Mouse (Mus musculus) G1E (cell line): ENCODE measurements around the gene Ran. TPM values are rescaled to one million over a fixed set of nuclear protein-coding genes. Genes with fewer than 3 reads are reported as not detected.

ENCODE experiments used
- ATAC-seq: 2 replicates; pipeline ENCODE4 v1.8.0; 2016; ENCODE audit warnings: mild to moderate bottlenecking; ENCODE audit not compliant: insufficient number of reproducible peaks, poor library complexity, low FRiP score, severe bottlenecking; ENCODE audit errors: extremely low read depth
- DNase-seq: peaks from one replicate; pipeline ENCODE4 v3.0.0; 2012; ENCODE audit warnings: low spot score
- H3K27me3 ChIP-seq: 2 replicates; pipeline ENCODE4 v1.6.1; 2012; ENCODE audit warnings: mild to moderate bottlenecking, low read length, inconsistent platforms; ENCODE audit not compliant: insufficient read depth
- H3K36me3 ChIP-seq: replicated peaks from 2 replicates; pipeline ENCODE3; 2012; ENCODE audit warnings: mild to moderate bottlenecking, inconsistent platforms
- H3K4me1 ChIP-seq: 2 replicates; pipeline ENCODE4 v1.6.1; 2012; ENCODE audit warnings: low read depth, low read length, inconsistent platforms, mixed read lengths; ENCODE audit not compliant: insufficient read depth
- H3K4me3 ChIP-seq: 2 replicates; pipeline ENCODE4 v1.5.1; 2012; ENCODE audit warnings: low read depth, mild to moderate bottlenecking, inconsistent platforms, low read length, moderate library complexity, mixed read lengths
- H3K9me3 ChIP-seq: replicated peaks from 2 replicates; pipeline ENCODE4 v1.6.1; 2012; ENCODE audit warnings: inconsistent platforms
- CTCF ChIP-seq: IDR thresholded peaks from 2 replicates; pipeline ENCODE4 v1.5.1; 2012; ENCODE audit warnings: low read depth, low read length, inconsistent platforms, mixed read lengths
- GATA1 ChIP-seq: IDR thresholded peaks from 2 replicates; pipeline ENCODE4 v1.6.1; 2012; ENCODE audit warnings: borderline replicate concordance, low read length, inconsistent platforms, mixed read lengths
- GATA2 ChIP-seq: IDR thresholded peaks from 2 replicates; pipeline ENCODE4 v1.6.1; 2012; ENCODE audit warnings: low read depth, low read length, inconsistent platforms, borderline replicate concordance
- POLR2AphosphoS5 ChIP-seq: IDR thresholded peaks from 2 replicates; pipeline ENCODE4 v1.6.1; 2012; ENCODE audit warnings: low read depth, low read length, inconsistent platforms; ENCODE audit not compliant: insufficient replicate concordance
- TAL1 ChIP-seq: conservative IDR thresholded peaks from 2 replicates; pipeline ENCODE4 v1.6.1; 2012; ENCODE audit warnings: low read depth, low read length, inconsistent platforms, mixed read lengths
- polyA plus RNA-seq: library from polyadenylated mRNA; stranded (reverse); fragments of >175 nt; gene quantifications from 2 replicates; pipeline ENCODE4 v1.2.3, GENCODE M21; 2012
- total RNA-seq, 2 experiments: library from RNA; stranded (forward) in 1 of 2; stranded (reverse) in 1 of 2; fragments of 200-1000 nt in 1 of 2; fragments of >200 nt in 1 of 2; fragmentation: Nextera tagmentation in 1 of 2; gene quantifications; 2 replicates each; pipeline ENCODE4 v1.2.3; 2014 to 2017

Gene Ran
- total and polyA plus RNA-seq, 3 experiments = 161 to 5,187 (median 481) TPM

GRCm38 (mm10) chr5:129066541-129067230 lies 46.8 kb downstream of the Ran start:
- peaks cover 34% of the 10 kb centered on the region for H3K9me3 ChIP-seq
- ATAC-seq (no peak), DNase-seq (no peak)
- H3K27me3 ChIP-seq = no peaks in the 10 kb centered on the region
- H3K4me3 ChIP-seq = no peak overlapping the region
- 0 out of 2 replicates have a peak, but pooled peaks cover 2% of the 10 kb centered on the region for H3K4me1 ChIP-seq
- TF ChIP-seq TAL1 (no peak), GATA1 (no peak), GATA2 (no peak), POLR2AphosphoS5 (no peak), CTCF (no peak)
- H3K36me3 ChIP-seq = no peaks in the 10 kb centered on the region

GRCm38 (mm10) chr5:129067231-129067834 lies 47.5 kb downstream of the Ran start:
- ATAC-seq = no peak
- peaks cover 37% of the 10 kb centered on the region for H3K9me3 ChIP-seq
- TF ChIP-seq GATA2 (no peak), POLR2AphosphoS5 (no peak), GATA1 (no peak), TAL1 (no peak), CTCF (no peak)

GRCm38 (mm10) chr5:129071761-129072280 lies 52.0 kb downstream of the Ran start:
- ATAC-seq = no peak
- H3K4me3 ChIP-seq = no peak overlapping the region
- no peaks in the 10 kb centered on the region for H3K27me3 ChIP-seq
- TF ChIP-seq POLR2AphosphoS5 (no peak), GATA1 (no peak), CTCF (no peak), GATA2 (no peak), TAL1 (no peak)
- no peak for DNase-seq
- H3K4me1 ChIP-seq = no peaks in the 10 kb centered on the region
- H3K36me3 ChIP-seq = no peaks in the 10 kb centered on the region
- H3K9me3 ChIP-seq = peaks cover 40% of the 10 kb centered on the region

More at GRCm38 (mm10) chr5:129067231-129067834, 47.5 kb downstream of the Ran start:
- H3K4me1 ChIP-seq = 0 out of 2 replicates have a peak, but pooled peaks cover 2% of the 10 kb centered on the region
- no peaks in the 10 kb centered on the region for H3K27me3 ChIP-seq
- no peak for DNase-seq
- no peaks in the 10 kb centered on the region for H3K36me3 ChIP-seq
- no peak overlapping the region for H3K4me3 ChIP-seq

GRCm38 (mm10) chr5:129073404-129073803 lies 53.5 kb downstream of the Ran start:
- TF ChIP-seq GATA1 (no peak), TAL1 (no peak), CTCF (no peak), POLR2AphosphoS5 (no peak), GATA2 (no peak)
- H3K36me3 ChIP-seq = no peaks in the 10 kb centered on the region
- H3K4me3 ChIP-seq = no peak overlapping the region
- no peaks in the 10 kb centered on the region for H3K4me1 ChIP-seq
- DNase-seq (no peak), ATAC-seq (no peak)
- peaks cover 38% of the 10 kb centered on the region for H3K9me3 ChIP-seq
- no peaks in the 10 kb centered on the region for H3K27me3 ChIP-seq

Other genes with a start within 250 kb of the Ran start
- gene Rimbp2, start 66.6 kb upstream of the Ran start, total RNA-seq (2014; fragmentation: Nextera tagmentation) = not detected in 2 replicates
- gene Rimbp2, start 66.6 kb upstream of the Ran start, total RNA-seq (2017) = 0.06 TPM in 1 of 2 replicates, not detected in the other
- gene Rimbp2, start 66.6 kb upstream of the Ran start, polyA plus RNA-seq = not detected in 2 replicates
- gene Stx2, start 11.5 kb upstream of the Ran start, total RNA-seq (2014; fragmentation: Nextera tagmentation) = 26.4 and 83.8 TPM in 2 replicates
- gene Stx2, start 11.5 kb upstream of the Ran start, total RNA-seq (2017) = 37.5 and 44.1 TPM in 2 replicates
- gene Stx2, start 11.5 kb upstream of the Ran start, polyA plus RNA-seq = 15.3 and 18.1 TPM in 2 replicates
- gene Adgrd1, start 76.7 kb downstream of the Ran start, total RNA-seq (2014; fragmentation: Nextera tagmentation) = not detected in 2 replicates
- gene Adgrd1, start 76.7 kb downstream of the Ran start, total RNA-seq (2017) = 0.06 and 0.16 TPM in 2 replicates
- not detected in 2 replicates for gene Adgrd1, start 76.7 kb downstream of the Ran start, polyA plus RNA-seq